Mouse (Mus musculus) midbrain, embryonic 10.5 days (tissue): Measurements from ENCODE around the gene Duoxa1. TPM values are rescaled to one million over a fixed set of nuclear protein-coding genes. Genes with fewer than 3 reads are reported as not detected.
A peak's percentile ranks its signal among the peaks of the same experiment; 100 is the strongest.
"Not testable (repeated sequence)": the region's sequence is repeated elsewhere in the genome, so short reads cannot be mapped to it uniquely, and the experiment has no call there.

Experiments used
- DNase-seq: peaks from one replicate; pipeline ENCODE4 v3.0.0-alpha.2; 2017; ENCODE audit warnings: low spot score
- H3K27ac ChIP-seq: fragments of 300-500 bp; sonication (generic); replicated peaks from 2 replicates; pipeline ENCODE4 v1.5.1; 2016; ENCODE audit warnings: mild to moderate bottlenecking
- H3K27me3 ChIP-seq: fragments of 300-500 bp; sonication (generic); 2 replicates; pipeline ENCODE4 v1.6.1; 2016; ENCODE audit warnings: low read depth, mild to moderate bottlenecking; ENCODE audit not compliant: poor library complexity, severe bottlenecking
- H3K36me3 ChIP-seq: fragments of 300-500 bp; sonication (generic); 2 replicates; pipeline ENCODE4 v1.6.1; 2016; ENCODE audit warnings: mild to moderate bottlenecking, moderate library complexity
- H3K4me1 ChIP-seq: fragments of 300-500 bp; sonication (generic); 2 replicates; pipeline ENCODE4 v1.6.1; 2016
- H3K4me3 ChIP-seq: fragments of 300-500 bp; sonication (generic); 2 replicates; pipeline ENCODE4 v1.5.1; 2016; ENCODE audit warnings: mild to moderate bottlenecking, moderate library complexity
- H3K9me3 ChIP-seq: fragments of 300-500 bp; sonication (generic); replicated peaks from 2 replicates; pipeline ENCODE4 v1.6.1; 2016; ENCODE audit warnings: mild to moderate bottlenecking
- WGBS: fragments of 180-500 bp; shearing (Covaris S2); methylation state at CpG from one replicate; pipeline ENCODE4 v1.1.7; 2016; 5-methylcytosine and 5-hydroxymethylcytosine counted together
- polyA plus RNA-seq: library from polyadenylated mRNA; unstranded; fragments of >200 nt; fragmentation: Nextera tagmentation; extraction: Ambion mirVana; gene quantifications from 2 replicates; pipeline ENCODE4 v1.2.1, GENCODE M21; 2016

The Duoxa1 gene
- polyA plus RNA-seq, 1 experiment from 2014 or later = not detected

DNA sequence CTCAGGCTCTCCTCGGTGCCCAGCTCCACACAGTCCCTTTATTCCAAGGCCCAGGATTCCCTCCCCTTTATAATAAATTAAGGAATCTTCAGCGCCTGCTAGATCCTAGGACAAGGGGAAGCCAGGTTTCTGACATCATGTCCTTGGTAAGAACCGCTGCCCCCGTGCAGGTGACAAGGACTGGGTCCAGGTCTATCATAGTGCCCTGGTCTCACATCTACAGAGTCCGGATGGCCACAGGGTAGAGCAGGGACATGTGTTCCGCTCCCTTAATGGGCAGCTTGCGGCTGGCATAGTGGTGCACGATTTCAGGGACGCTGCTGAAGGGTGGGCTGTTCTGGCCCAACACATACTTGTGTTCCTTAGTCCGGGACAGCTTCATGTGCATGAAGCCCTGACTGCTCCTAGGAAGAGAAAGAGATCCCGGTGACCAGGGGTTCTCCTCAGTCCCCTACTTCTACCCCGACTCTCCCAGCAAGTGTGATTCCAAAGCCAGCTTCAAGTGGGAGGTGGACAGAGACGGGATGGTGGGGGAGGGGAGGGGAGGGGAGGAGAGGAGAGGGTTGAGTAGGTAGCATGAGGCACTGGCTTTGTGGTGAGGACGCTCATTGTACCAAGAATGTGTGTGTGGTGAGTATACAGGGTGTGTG is 35.7 kb upstream of the Duoxa1 start:
- H3K4me3 ChIP-seq = peak overlapping the region; percentile 64
- peaks cover 36% of the 10 kb centered on the region for H3K36me3 ChIP-seq
- peaks cover 52% of the 10 kb centered on the region for H3K4me1 ChIP-seq
- peak overlapping the region; percentile 99 for H3K27ac ChIP-seq
- no peak for DNase-seq
- H3K9me3 ChIP-seq = no peaks in the 10 kb centered on the region
- WGBS = 10% methylated on average over 14 of the region's 14 CpGs
- H3K27me3 ChIP-seq = no peaks in the 10 kb centered on the region

DNA sequence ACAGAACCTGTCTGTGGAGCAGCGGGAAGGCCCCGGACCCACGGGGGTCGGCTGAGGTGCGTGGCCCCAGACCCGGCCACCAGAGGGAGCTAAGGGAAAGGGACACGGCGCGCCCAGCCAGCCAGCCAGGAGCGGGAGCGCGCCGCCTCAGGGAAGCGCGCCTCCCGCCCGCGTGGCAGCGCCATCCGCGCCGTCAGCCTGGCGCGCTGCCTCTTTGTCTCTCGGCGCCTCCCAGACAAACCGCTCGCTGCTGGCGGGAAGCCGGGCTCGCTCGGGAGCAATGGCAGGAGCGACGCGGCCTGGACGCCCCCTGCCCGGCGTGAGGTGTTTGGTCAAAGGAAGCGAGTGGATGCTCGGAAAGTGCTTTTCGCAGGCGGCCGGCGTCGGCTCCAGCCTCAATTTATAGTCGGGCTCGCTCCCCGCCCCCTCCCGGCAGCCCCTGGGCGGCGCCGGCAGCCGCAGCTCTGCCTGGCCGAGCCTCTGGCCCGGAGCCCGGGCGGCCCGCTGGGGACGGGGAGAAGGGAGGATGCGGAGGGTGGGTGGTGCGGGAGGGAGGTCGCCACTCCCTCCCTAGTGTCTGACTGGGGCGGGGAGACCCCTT is 35.1 kb upstream of the Duoxa1 start:
- Histone ChIP-seq H3K4me3 (peak overlapping the region; percentile 64), H3K9me3 (no peaks in the 10 kb centered on the region), H3K36me3 (peaks cover 30% of the 10 kb centered on the region), H3K27me3 (no peaks in the 10 kb centered on the region), H3K4me1 (peaks cover 46% of the 10 kb centered on the region), H3K27ac (peak overlapping the region; percentile 99)
- under 1% methylated on average over 60 of the region's 63 CpGs for WGBS
- peak; percentile 87 for DNase-seq

DNA sequence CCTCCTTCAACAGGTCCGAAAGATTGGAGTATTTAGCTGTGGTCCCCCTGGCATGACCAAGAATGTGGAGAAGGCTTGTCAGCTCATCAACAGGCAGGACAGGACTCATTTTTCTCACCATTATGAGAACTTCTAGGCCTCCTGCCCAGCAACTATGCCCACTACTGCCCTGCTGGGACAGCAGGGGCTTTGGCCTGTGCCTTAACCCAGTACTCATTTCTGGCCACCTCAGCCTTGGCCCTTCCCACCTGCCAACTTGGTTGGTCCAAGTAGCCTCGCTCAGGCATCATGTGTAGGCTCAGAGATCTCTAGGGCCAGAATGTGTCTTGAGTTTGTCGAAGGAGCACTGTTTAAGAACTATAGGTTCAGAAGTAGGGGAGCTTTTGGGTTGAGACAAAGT is 33.7 kb upstream of the Duoxa1 start:
- DNase-seq = no peak
- Histone ChIP-seq H3K27ac (no peak overlapping the region), H3K9me3 (no peaks in the 10 kb centered on the region), H3K36me3 (peaks cover 17% of the 10 kb centered on the region), H3K27me3 (no peaks in the 10 kb centered on the region), H3K4me1 (peaks cover 37% of the 10 kb centered on the region), H3K4me3 (no peak overlapping the region)
- 96% methylated on average over 3 of the region's 3 CpGs for WGBS

DNA sequence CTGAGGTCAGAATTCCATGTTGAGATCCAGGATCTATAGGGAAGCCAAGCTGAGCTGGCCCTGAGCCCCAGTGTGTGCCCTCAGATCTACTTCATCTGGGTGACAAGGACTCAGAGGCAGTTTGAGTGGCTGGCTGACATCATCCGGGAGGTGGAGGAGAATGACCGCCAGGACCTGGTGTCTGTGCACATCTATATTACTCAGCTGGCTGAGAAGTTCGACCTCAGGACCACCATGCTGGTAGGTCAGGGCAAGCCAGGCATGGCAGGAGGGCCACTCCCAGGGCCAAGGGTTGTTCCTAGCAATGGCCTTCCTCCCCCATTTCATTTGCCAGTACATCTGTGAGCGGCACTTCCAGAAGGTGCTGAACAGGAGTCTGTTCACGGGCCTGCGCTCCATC is 32.6 kb upstream of the Duoxa1 start:
- DNase-seq, H3K9me3 ChIP-seq, H3K36me3 ChIP-seq, H3K27me3 ChIP-seq, H3K27ac ChIP-seq, H3K4me3 ChIP-seq: not testable (repeated sequence)
- WGBS = 90% methylated on average over 6 of the region's 6 CpGs
- peaks cover 26% of the 10 kb centered on the region for H3K4me1 ChIP-seq

DNA sequence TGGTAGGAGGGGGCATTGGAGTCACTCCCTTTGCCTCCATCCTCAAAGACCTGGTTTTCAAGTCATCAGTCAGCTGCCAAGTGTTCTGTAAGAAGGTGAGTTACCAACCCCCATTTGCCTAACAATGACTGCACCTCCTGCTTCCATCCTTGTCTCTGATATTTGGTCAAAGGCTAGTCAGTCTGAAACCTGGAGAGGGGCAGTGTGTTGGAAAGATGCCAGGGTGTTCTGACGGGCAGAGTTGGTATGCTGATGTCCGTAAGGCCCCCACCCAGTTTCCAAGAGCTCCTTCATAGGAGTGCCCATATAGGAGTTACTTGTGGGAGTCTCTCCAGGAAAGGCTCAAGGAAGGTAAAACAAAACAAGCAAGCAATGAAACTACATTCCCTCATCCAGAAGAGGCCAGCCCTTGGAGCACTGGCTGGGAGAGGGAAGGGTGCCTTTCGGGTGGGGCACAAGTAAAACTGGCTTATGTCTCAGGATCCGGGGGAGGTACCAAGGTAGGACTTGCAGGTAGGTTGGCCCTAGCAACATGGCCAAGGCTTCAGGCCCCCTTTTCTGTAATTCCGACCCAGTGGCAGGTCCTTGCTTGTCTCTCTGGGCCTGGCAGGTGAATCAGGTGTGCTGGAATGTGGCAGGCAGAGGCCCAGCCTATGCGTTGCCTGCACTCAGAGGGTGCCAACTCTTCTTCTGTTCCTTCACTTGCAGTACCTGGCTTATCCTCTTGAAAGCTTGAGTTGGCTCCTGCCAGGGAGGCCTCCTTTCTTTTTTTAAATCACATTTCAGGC is 31.8 kb upstream of the Duoxa1 start:
- peaks cover 23% of the 10 kb centered on the region for H3K4me1 ChIP-seq
- no peak for DNase-seq
- no peaks in the 10 kb centered on the region for H3K27me3 ChIP-seq
- no peak overlapping the region for H3K4me3 ChIP-seq
- no peaks in the 10 kb centered on the region for H3K9me3 ChIP-seq
- H3K27ac ChIP-seq = no peak overlapping the region
- H3K36me3 ChIP-seq = 0 out of 2 replicates have a peak, but pooled peaks cover 2% of the 10 kb centered on the region
- 87% methylated on average over 6 of the region's 6 CpGs for WGBS

DNA sequence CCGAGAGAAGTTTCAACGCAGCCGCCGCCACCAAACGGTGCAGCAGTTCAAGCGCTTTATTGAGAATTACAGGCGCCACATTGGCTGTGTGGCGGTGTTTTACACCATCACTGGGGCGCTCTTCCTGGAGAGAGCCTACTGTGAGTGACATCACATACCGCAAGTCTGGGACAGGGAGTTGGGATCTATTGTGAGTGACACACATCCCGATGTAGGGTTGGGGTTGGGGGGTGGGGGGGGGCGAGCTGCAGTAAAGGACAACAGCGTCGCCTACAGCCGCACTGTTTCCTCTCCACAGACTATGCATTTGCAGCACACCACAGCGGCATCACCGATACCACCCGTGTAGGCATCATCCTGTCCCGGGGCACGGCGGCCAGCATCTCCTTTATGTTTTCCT is 23.8 kb upstream of the Duoxa1 start:
- Histone ChIP-seq H3K9me3 (no peaks in the 10 kb centered on the region), H3K27ac (no peak overlapping the region), H3K36me3 (no peaks in the 10 kb centered on the region), H3K27me3 (peaks cover 17% of the 10 kb centered on the region; the same call in 1 of the 2 replicates), H3K4me1 (no peaks in the 10 kb centered on the region; the same call in 1 of the 2 replicates), H3K4me3 (peak overlapping the region; percentile 31; the same call in 1 of the 2 replicates)
- WGBS = 62% methylated on average over 21 of the region's 21 CpGs
- no peak for DNase-seq

DNA sequence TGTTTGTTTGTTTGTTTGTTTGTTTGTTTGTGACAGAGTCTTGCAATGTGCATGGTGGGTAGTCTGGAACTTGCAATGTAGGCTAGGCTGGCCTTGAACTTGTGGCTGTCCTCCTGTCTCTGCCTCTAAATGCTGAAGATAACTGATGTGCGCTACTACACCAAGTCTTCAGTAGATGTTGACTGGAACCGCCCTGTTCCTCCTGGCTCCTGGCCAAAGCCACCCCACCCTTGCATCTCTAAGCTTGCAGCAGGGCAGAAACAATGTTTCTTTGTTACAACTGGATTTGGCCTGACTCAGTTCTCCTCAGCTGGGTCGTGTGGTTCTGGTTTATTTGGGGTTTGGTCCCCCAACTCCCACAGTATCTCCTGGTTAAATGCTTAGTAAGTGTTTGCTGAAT is 20.6 kb upstream of the Duoxa1 start:
- Histone ChIP-seq H3K9me3 (no peaks in the 10 kb centered on the region), H3K27ac (no peak overlapping the region), H3K27me3 (peaks cover 17% of the 10 kb centered on the region; the same call in 1 of the 2 replicates), H3K4me1 (no peaks in the 10 kb centered on the region; the same call in 1 of the 2 replicates), H3K4me3 (no peak overlapping the region), H3K36me3 (no peaks in the 10 kb centered on the region)
- 77% methylated on average over 3 of the region's 3 CpGs for WGBS
- DNase-seq = no peak

DNA sequence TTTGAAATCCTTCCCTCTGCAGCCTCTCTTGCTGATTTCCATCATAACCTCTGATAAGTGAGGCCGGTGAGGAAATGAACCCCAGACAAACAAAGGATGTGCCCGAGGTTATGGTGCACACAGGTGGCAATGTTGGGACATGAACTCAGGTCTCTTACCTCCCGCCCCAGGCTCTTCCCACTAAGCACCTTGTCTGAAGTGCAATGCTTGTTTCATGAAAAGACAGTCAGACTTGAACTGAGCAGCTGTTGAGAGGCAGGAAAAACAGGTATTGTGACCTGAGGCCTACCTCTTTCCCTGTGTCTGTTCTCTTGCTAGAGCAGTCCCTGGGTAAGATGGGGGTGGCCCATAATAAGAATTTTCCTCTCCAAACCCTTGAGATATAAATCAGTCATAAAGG is 18.7 kb upstream of the Duoxa1 start:
- H3K4me1 ChIP-seq = no peaks in the 10 kb centered on the region; the same call in 1 of the 2 replicates
- DNase-seq = no peak
- 0 out of 2 replicates have a peak, but pooled peaks cover 1% of the 10 kb centered on the region for H3K27me3 ChIP-seq
- 91% methylated on average over 3 of the region's 3 CpGs for WGBS
- H3K9me3 ChIP-seq = no peaks in the 10 kb centered on the region
- H3K27ac ChIP-seq = no peak overlapping the region
- H3K36me3 ChIP-seq = no peaks in the 10 kb centered on the region
- H3K4me3 ChIP-seq = no peak overlapping the region

DNA sequence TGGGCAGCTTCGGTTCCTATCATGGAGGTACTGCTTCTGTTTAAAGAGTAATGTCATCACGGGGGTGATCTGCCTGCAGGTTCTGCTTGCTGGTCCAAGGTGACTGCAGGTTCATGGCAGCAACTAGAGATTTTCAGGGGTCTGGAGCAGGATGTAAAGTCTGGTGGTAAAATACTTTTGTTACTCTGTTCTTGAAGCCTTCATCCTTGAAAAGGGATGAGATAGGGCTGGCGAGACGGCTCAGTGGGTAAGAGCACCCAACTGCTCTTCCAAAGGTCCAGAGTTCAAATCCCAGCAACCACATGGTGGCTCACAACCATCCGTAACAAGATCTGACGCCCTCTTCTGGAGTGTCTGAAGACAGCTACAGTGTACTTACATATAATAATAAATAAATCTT is 16.8 kb upstream of the Duoxa1 start:
- not testable (repeated sequence) for H3K36me3 ChIP-seq, DNase-seq, H3K4me3 ChIP-seq, H3K4me1 ChIP-seq, H3K27me3 ChIP-seq, H3K27ac ChIP-seq, H3K9me3 ChIP-seq
- 86% methylated on average over 6 of the region's 6 CpGs for WGBS

GRCm38 (mm10) chr2:122327986-122328385 is 14.5 kb upstream of the Duoxa1 start:
- Histone ChIP-seq H3K27me3 (no peaks in the 10 kb centered on the region), H3K27ac (no peak overlapping the region), H3K4me3 (no peak overlapping the region), H3K36me3 (no peaks in the 10 kb centered on the region), H3K9me3 (no peaks in the 10 kb centered on the region), H3K4me1 (no peaks in the 10 kb centered on the region)
- WGBS = 72% methylated on average over 3 of the region's 3 CpGs
- no peak for DNase-seq

GRCm38 (mm10) chr2:122325361-122325760 is 11.8 kb upstream of the Duoxa1 start:
- no peaks in the 10 kb centered on the region for H3K4me1 ChIP-seq
- H3K4me3 ChIP-seq = no peak overlapping the region
- WGBS = 82% methylated on average over 2 of the region's 2 CpGs
- DNase-seq = no peak
- H3K36me3 ChIP-seq = no peaks in the 10 kb centered on the region
- H3K27me3 ChIP-seq = no peaks in the 10 kb centered on the region
- H3K27ac ChIP-seq = no peak overlapping the region
- no peaks in the 10 kb centered on the region for H3K9me3 ChIP-seq

DNA sequence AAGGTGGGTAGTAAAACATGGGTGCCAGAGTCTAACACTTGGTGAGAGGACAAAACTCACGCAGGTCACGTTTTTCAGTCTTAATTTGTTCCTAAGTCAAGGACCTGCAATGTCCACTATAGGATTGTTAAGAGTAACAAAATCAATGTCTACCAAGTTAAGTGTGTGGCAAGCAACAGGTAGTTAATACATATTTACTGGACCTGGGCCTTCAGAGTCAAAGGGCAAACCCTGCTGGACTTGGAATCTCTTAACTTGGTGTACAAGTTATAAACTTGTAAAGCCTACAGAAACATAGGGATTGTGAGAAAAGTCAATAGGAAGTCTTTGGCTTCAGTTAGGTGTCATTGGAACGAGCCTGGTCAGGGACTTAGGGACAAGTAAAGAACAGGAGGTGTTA is 11.1 kb upstream of the Duoxa1 start:
- Histone ChIP-seq H3K27ac (no peak overlapping the region), H3K9me3 (no peaks in the 10 kb centered on the region), H3K4me1 (no peaks in the 10 kb centered on the region), H3K27me3 (no peaks in the 10 kb centered on the region), H3K36me3 (no peaks in the 10 kb centered on the region), H3K4me3 (no peak overlapping the region)
- DNase-seq = no peak
- 81% methylated on average over 3 of the region's 3 CpGs for WGBS

DNA sequence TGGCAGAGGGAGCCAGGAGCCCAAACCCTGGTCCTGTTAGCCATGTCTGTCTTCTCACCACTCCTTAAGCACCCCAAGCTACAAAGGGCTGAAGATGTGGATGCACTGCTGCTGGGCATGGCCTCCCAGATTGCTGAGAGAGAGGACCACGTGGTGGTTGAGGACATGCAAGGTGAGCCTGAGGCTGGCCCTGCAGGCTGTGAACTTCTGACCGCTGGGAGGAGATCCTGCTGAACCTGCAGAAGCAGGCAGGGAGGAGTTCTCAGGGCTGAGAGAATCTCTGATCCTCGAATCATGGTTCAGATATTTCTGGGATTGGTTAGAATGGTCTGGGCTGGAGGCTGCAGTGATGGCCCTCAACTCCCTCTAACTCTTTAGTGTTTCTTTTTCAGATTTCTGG is 10.4 kb upstream of the Duoxa1 start:
- H3K9me3 ChIP-seq = no peaks in the 10 kb centered on the region
- no peak overlapping the region for H3K27ac ChIP-seq
- no peaks in the 10 kb centered on the region for H3K36me3 ChIP-seq
- no peak for DNase-seq
- no peaks in the 10 kb centered on the region for H3K4me1 ChIP-seq
- no peak overlapping the region for H3K4me3 ChIP-seq
- no peaks in the 10 kb centered on the region for H3K27me3 ChIP-seq
- 66% methylated on average over 3 of the region's 3 CpGs for whole genome bisulfite sequencing
